Mouse (Mus musculus): ENCODE results near the gene Ndufa4l2. TPM values are rescaled to one million over a fixed set of nuclear protein-coding genes. Genes with fewer than 3 reads are reported as not detected.

Gene Ndufa4l2
- polyA plus RNA-seq, 1 experiment from 2014 or later, result 17.6 TPM

- Histone ChIP-seq H3K27me3 (replicated peaks; ENCODE audit: control insufficient read depth, insufficient read depth, low read length) (peaks cover 23% of the 10 kb centered on the region), H3K4me2 (ENCODE audit: low read length) (peak overlapping the region; percentile 91), H3K9me3 (ENCODE audit: control insufficient read depth, low read length) (no peaks in the 10 kb centered on the region), H3K36me3 (ENCODE audit: control insufficient read depth, insufficient read depth) (peaks cover 10% of the 10 kb centered on the region; the same call in 1 of the 2 replicates), H3K9ac (replicated peaks; ENCODE audit: low read depth, low read length) (peak overlapping the region; percentile 43), H3K27ac (ENCODE audit: low read length) (no peak overlapping the region), H3K4me1 (replicated peaks; ENCODE audit: control insufficient read depth, insufficient read depth, low read length) (peaks cover 46% of the 10 kb centered on the region), H3K4me3 (replicated peaks; ENCODE audit: low read length) (peak overlapping the region; percentile 62)
- 1% methylated on average over 30 of the region's 30 CpGs for WGBS
- ATAC-seq, result no peak
Measured at GRCm38 (mm10) chr10:127534929-127535384, 20.2 kb downstream of the Ndufa4l2 start.

- Histone ChIP-seq H3K9me3 (ENCODE audit: control insufficient read depth, low read length) (no peaks in the 10 kb centered on the region), H3K4me1 (replicated peaks; ENCODE audit: control insufficient read depth, insufficient read depth, low read length) (peaks cover 32% of the 10 kb centered on the region), H3K4me2 (ENCODE audit: low read length) (no peak overlapping the region), H3K36me3 (ENCODE audit: control insufficient read depth, insufficient read depth) (peaks cover 16% of the 10 kb centered on the region), H3K4me3 (replicated peaks; ENCODE audit: low read length) (no peak overlapping the region), H3K27me3 (replicated peaks; ENCODE audit: control insufficient read depth, insufficient read depth, low read length) (peaks cover 15% of the 10 kb centered on the region), H3K9ac (replicated peaks; ENCODE audit: low read depth, low read length) (no peak overlapping the region), H3K27ac (ENCODE audit: low read length) (no peak overlapping the region)
- peak; percentile 27 for ATAC-seq
- WGBS, result 7% methylated on average over 8 of the region's 8 CpGs
Measured at GRCm38 (mm10) chr10:127536586-127537314, 22.0 kb downstream of the Ndufa4l2 start.

DNA sequence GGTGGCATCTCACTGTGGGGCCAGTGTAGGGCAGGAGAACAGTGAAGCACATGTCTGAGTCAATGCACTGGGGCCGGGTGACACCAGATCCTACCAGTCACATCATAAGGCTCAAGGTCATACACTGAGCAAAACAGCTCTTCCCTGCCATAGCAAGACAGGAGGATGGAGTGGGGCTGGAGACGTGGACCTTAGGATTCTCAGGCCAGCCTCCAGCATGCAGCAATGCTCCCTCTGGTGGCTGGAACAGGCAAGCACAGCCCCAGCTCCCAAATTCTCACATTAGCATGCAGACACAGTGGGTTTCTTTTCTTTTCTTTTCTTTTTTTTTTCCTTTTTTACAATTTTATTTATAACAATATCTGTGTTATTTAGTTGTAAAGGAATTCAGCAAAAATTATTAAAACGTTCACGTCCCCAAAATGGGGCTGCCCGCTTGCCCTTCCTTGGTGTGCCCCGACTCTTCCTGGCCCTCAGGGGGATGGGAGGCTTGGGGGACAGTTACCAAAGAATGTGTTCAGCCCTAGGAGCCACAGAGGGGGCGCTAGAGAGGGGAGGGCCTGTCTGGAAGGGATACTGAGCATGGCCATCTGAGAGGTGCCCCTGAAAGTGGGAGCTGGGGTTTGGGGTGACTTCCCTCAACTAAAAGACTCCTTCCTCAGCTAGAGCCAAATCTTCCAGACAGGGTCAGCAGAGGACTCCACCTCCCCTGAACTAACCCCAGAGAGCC lies 23.3 kb downstream of the Ndufa4l2 start:
- Histone ChIP-seq H3K27ac (ENCODE audit: low read length) (no peak overlapping the region), H3K4me2 (ENCODE audit: low read length) (no peak overlapping the region), H3K9me3 (ENCODE audit: control insufficient read depth, low read length) (no peaks in the 10 kb centered on the region), H3K36me3 (ENCODE audit: control insufficient read depth, insufficient read depth) (peaks cover 18% of the 10 kb centered on the region), H3K9ac (replicated peaks; ENCODE audit: low read depth, low read length) (no peak overlapping the region), H3K27me3 (replicated peaks; ENCODE audit: control insufficient read depth, insufficient read depth, low read length) (peaks cover 8% of the 10 kb centered on the region), H3K4me3 (replicated peaks; ENCODE audit: low read length) (no peak overlapping the region), H3K4me1 (replicated peaks; ENCODE audit: control insufficient read depth, insufficient read depth, low read length) (peaks cover 35% of the 10 kb centered on the region)
- WGBS, result 23% methylated on average over 7 of the region's 7 CpGs
- ATAC-seq, result peak; percentile 29

DNA sequence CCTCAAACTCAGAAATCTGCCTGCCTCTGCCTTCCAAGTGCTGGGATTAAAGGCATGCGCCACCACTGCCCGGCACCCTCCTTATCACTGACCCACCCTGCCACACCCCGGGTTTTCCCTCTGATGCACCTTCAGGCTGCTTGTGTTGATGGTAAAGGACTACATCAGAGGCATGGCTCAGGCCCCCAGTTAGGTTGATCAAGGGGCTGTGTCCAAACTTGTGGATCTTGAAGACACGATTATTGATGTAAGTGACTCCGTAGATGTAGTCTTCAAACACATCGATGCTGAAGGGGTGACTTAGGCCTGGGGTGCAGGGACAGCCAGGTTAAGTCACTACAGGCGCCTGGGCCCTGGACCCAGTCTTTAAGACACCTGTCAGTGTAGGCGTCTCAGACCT lies 26.7 kb downstream of the Ndufa4l2 start:
- 97% methylated on average over 8 of the region's 8 CpGs for WGBS

GRCm38 (mm10) chr10:127542084-127542483 lies 27.3 kb downstream of the Ndufa4l2 start:
- Histone ChIP-seq H3K4me1 (replicated peaks; ENCODE audit: control insufficient read depth, insufficient read depth, low read length) (peaks cover 7% of the 10 kb centered on the region), H3K9ac (replicated peaks; ENCODE audit: low read depth, low read length) (no peak overlapping the region), H3K4me2 (ENCODE audit: low read length) (no peak overlapping the region), H3K27me3 (replicated peaks; ENCODE audit: control insufficient read depth, insufficient read depth, low read length) (no peaks in the 10 kb centered on the region), H3K27ac (ENCODE audit: low read length) (no peak overlapping the region), H3K4me3 (replicated peaks; ENCODE audit: low read length) (no peak overlapping the region), H3K36me3 (ENCODE audit: control insufficient read depth, insufficient read depth) (peaks cover 41% of the 10 kb centered on the region), H3K9me3 (ENCODE audit: control insufficient read depth, low read length) (no peaks in the 10 kb centered on the region)
- 60% methylated on average over 13 of the region's 13 CpGs for WGBS
- ATAC-seq, result peak; percentile 7; the same call in 1 of the 2 replicates

More for the DNA sequence above, 26.7 kb downstream of the Ndufa4l2 start:
- H3K27ac ChIP-seq (ENCODE audit: low read length), result no peak overlapping the region
- ATAC-seq, result no peak
- no peaks in the 10 kb centered on the region for H3K27me3 ChIP-seq (replicated peaks; ENCODE audit: control insufficient read depth, insufficient read depth, low read length)
- no peaks in the 10 kb centered on the region for H3K9me3 ChIP-seq (ENCODE audit: control insufficient read depth, low read length)
- no peak overlapping the region for H3K4me2 ChIP-seq (ENCODE audit: low read length)
- no peak overlapping the region for H3K9ac ChIP-seq (replicated peaks; ENCODE audit: low read depth, low read length)
- peaks cover 13% of the 10 kb centered on the region for H3K4me1 ChIP-seq (replicated peaks; ENCODE audit: control insufficient read depth, insufficient read depth, low read length)
- H3K4me3 ChIP-seq (replicated peaks; ENCODE audit: low read length), result no peak overlapping the region
- peaks cover 41% of the 10 kb centered on the region for H3K36me3 ChIP-seq (ENCODE audit: control insufficient read depth, insufficient read depth)

GRCm38 (mm10) chr10:127542720-127543119 lies 28.0 kb downstream of the Ndufa4l2 start:
- ATAC-seq, result 0 out of 2 replicates have a peak, but pooled peaks have one; percentile 6
- no peaks in the 10 kb centered on the region for H3K9me3 ChIP-seq (ENCODE audit: control insufficient read depth, low read length)
- H3K36me3 ChIP-seq (ENCODE audit: control insufficient read depth, insufficient read depth), result peaks cover 44% of the 10 kb centered on the region
- H3K27ac ChIP-seq (ENCODE audit: low read length), result no peak overlapping the region
- no peak overlapping the region for H3K4me2 ChIP-seq (ENCODE audit: low read length)
- H3K4me3 ChIP-seq (replicated peaks; ENCODE audit: low read length), result no peak overlapping the region
- H3K4me1 ChIP-seq (replicated peaks; ENCODE audit: control insufficient read depth, insufficient read depth, low read length), result peaks cover 4% of the 10 kb centered on the region; the same call in 1 of the 2 replicates
- H3K27me3 ChIP-seq (replicated peaks; ENCODE audit: control insufficient read depth, insufficient read depth, low read length), result no peaks in the 10 kb centered on the region
- WGBS, result 32% methylated on average over 6 of the region's 6 CpGs
- H3K9ac ChIP-seq (replicated peaks; ENCODE audit: low read depth, low read length), result no peak overlapping the region

GRCm38 (mm10) chr10:127543916-127544315 lies 29.1 kb downstream of the Ndufa4l2 start:
- peaks cover 3% of the 10 kb centered on the region; the same call in 1 of the 2 replicates for H3K4me1 ChIP-seq (replicated peaks; ENCODE audit: control insufficient read depth, insufficient read depth, low read length)
- H3K27ac ChIP-seq (ENCODE audit: low read length), result no peak overlapping the region
- peaks cover 44% of the 10 kb centered on the region for H3K36me3 ChIP-seq (ENCODE audit: control insufficient read depth, insufficient read depth)
- WGBS, result 83% methylated on average over 3 of the region's 3 CpGs
- no peak for ATAC-seq
- no peak overlapping the region for H3K4me2 ChIP-seq (ENCODE audit: low read length)
- H3K9ac ChIP-seq (replicated peaks; ENCODE audit: low read depth, low read length), result no peak overlapping the region
- no peaks in the 10 kb centered on the region for H3K9me3 ChIP-seq (ENCODE audit: control insufficient read depth, low read length)
- no peaks in the 10 kb centered on the region for H3K27me3 ChIP-seq (replicated peaks; ENCODE audit: control insufficient read depth, insufficient read depth, low read length)
- no peak overlapping the region for H3K4me3 ChIP-seq (replicated peaks; ENCODE audit: low read length)

DNA sequence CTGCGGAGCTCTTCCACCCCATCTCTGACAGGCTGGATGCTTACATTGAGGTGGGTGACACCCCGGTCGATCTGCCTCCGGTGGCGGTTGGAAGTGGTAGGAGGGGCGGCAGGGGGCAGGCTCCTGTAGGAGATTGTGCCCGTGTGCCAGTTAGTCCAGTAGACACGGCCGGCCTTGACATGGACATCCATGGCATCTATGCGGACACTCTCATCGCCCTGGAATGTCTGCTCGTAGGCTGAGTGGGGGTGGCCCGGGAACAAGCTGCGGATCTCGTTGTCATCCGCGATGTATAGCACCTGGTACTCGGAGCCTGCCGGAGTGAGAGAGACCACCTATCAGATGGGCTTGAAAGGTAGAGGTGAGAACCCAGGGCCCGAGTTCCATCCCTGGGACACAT lies 29.6 kb downstream of the Ndufa4l2 start:
- no peak for ATAC-seq
- H3K36me3 ChIP-seq (ENCODE audit: control insufficient read depth, insufficient read depth), result peaks cover 43% of the 10 kb centered on the region
- 93% methylated on average over 20 of the region's 20 CpGs for WGBS

GRCm38 (mm10) chr10:127546505-127546904 lies 31.7 kb downstream of the Ndufa4l2 start:
- Histone ChIP-seq H3K4me1 (replicated peaks; ENCODE audit: control insufficient read depth, insufficient read depth, low read length) (peaks cover 3% of the 10 kb centered on the region; the same call in 1 of the 2 replicates), H3K27ac (ENCODE audit: low read length) (no peak overlapping the region), H3K4me2 (ENCODE audit: low read length) (no peak overlapping the region), H3K4me3 (replicated peaks; ENCODE audit: low read length) (no peak overlapping the region), H3K9ac (replicated peaks; ENCODE audit: low read depth, low read length) (no peak overlapping the region), H3K9me3 (ENCODE audit: control insufficient read depth, low read length) (no peaks in the 10 kb centered on the region), H3K27me3 (replicated peaks; ENCODE audit: control insufficient read depth, insufficient read depth, low read length) (no peaks in the 10 kb centered on the region), H3K36me3 (ENCODE audit: control insufficient read depth, insufficient read depth) (peaks cover 43% of the 10 kb centered on the region)
- ATAC-seq, result no peak
- WGBS, result 92% methylated on average over 7 of the region's 7 CpGs

More for the DNA sequence above, 29.6 kb downstream of the Ndufa4l2 start:
- Histone ChIP-seq H3K27ac (ENCODE audit: low read length) (no peak overlapping the region), H3K9me3 (ENCODE audit: control insufficient read depth, low read length) (no peaks in the 10 kb centered on the region), H3K9ac (replicated peaks; ENCODE audit: low read depth, low read length) (no peak overlapping the region), H3K4me2 (ENCODE audit: low read length) (no peak overlapping the region), H3K27me3 (replicated peaks; ENCODE audit: control insufficient read depth, insufficient read depth, low read length) (no peaks in the 10 kb centered on the region), H3K4me3 (replicated peaks; ENCODE audit: low read length) (no peak overlapping the region), H3K4me1 (replicated peaks; ENCODE audit: control insufficient read depth, insufficient read depth, low read length) (peaks cover 3% of the 10 kb centered on the region; the same call in 1 of the 2 replicates)
